Mouse (Mus musculus): ENCODE measurements around the gene Cdk6.

DNA sequence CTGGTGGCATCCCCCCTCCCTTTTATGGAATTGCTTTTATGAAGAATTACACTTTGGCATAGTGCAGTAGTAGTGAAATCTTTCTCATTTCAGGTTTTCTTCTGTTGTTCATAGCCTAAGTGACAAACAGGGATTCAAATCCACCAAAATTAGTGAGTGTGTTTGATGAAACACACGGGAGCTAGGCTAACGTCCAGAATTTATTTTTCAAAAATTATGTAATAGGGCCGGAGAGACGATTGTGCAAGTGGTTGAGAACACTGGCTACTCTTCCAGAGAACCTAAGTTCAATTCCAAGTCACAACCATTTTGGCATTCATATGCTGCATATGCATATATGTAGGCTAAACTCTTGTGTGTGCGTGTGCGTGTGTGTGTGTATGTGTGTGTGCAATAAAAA lies 16.2 kb downstream of the Cdk6 start:
- no peak for TF ChIP-seq CTCF (IDR thresholded peaks at IDR 0.05; ENCODE audit: control insufficient read depth, insufficient read depth, insufficient read length)
- no peak for TF ChIP-seq MYOD1 (IDR thresholded peaks at IDR 0.05; ENCODE audit: control insufficient read depth, insufficient read length, low read depth)
- TF ChIP-seq USF1 (IDR thresholded peaks at IDR 0.05; ENCODE audit: low read depth) = no peak
